In genomic region chr2:72285256-72285887, GRCm38 (mm10) we compare ENCODE assay signal across 8 mouse cellular contexts. TPM values are rescaled to one million over a fixed set of nuclear protein-coding genes. Genes with fewer than 3 reads are reported as not detected.
DNase-seq lines count a peak whose midpoint lies in the region; ATAC-seq lines count a peak whose summit lies in the region.

Gene Map3k20 (plus strand): TSS chr2:72285637.

- H3K9ac ChIP-seq in intestine, embryonic 14.5 days (ENCODE audit: low read length): peak within 1 kb of the TSS; percentile 90

- intact Hi-C loops in gastrocnemius, postnatal 36 days (cut with DNase I): loop anchor here (10.0 kb wide), 1 partner anchor 51 kb away; no protein-coding TSS in a partner anchor
- intact Hi-C loops in left cerebral cortex, postnatal 4 days (cut with DNase I): no loop called here

- H3K27me3 ChIP-seq in intestine, embryonic 14.5 days (replicated peaks; ENCODE audit: control insufficient read depth, insufficient read depth, low read length): no peaks in the 10 kb centered on the region
- H3K27me3 ChIP-seq in midbrain, embryonic 10.5 days (ENCODE audit: low read depth, poor library complexity, severe bottlenecking): peaks cover 18% of the 10 kb centered on the region

- H3K36me3 ChIP-seq in intestine, embryonic 14.5 days (ENCODE audit: control insufficient read depth, insufficient read depth, low read length): no peaks in the 10 kb centered on the region
- no peaks in the 10 kb centered on the region for H3K36me3 ChIP-seq in midbrain, embryonic 10.5 days

- no peaks in the 10 kb centered on the region for H3K9me3 ChIP-seq in intestine, embryonic 14.5 days (ENCODE audit: control insufficient read depth, low read length)
- H3K9me3 ChIP-seq in midbrain, embryonic 10.5 days (replicated peaks): no peaks in the 10 kb centered on the region

- peak within 1 kb of the TSS; percentile 73 for H3K4me3 ChIP-seq in intestine, embryonic 14.5 days (ENCODE audit: low read depth, low read length)
- H3K4me3 ChIP-seq in midbrain, embryonic 10.5 days: peak within 1 kb of the TSS; percentile 78

- H3K4me1 ChIP-seq in intestine, embryonic 14.5 days (replicated peaks; ENCODE audit: control insufficient read depth, insufficient read depth, low read length): peaks cover 13% of the 10 kb centered on the region
- H3K4me1 ChIP-seq in midbrain, embryonic 10.5 days: peaks cover 10% of the 10 kb centered on the region

- no peak for DNase-seq in cerebellum, adult 8-10 months
- DNase-seq in embryo, embryonic 10 days (ENCODE audit: low spot score): peak; percentile 85
- peak; percentile 60 to 64 for DNase-seq in gastrocnemius, postnatal 36 days
- peak; percentile 85 for DNase-seq in intestine, embryonic 14.5 days (ENCODE audit: low spot score)
- peak; percentile 73 for DNase-seq in left cerebral cortex, postnatal 4 days
- DNase-seq in midbrain, embryonic 10.5 days (ENCODE audit: low spot score): peak; percentile 80
- peak; percentile 36 to 68 for DNase-seq in spleen, adult 18-20 months

- peak within 1 kb of the TSS; percentile 60 for H3K27ac ChIP-seq in intestine, embryonic 14.5 days (ENCODE audit: low read depth)
- peak within 1 kb of the TSS; percentile 90 for H3K27ac ChIP-seq in midbrain, embryonic 10.5 days (replicated peaks)

- peak within 1 kb of the TSS; percentile 68 for H3K4me2 ChIP-seq in intestine, embryonic 14.5 days (ENCODE audit: low read length)

- peak; percentile 63; the same call in 1 of the 2 replicates for ATAC-seq in cerebellum, adult (ENCODE audit: insufficient number of reproducible peaks, low FRiP score, low TSS enrichment)
- ATAC-seq in intestine, embryonic 14.5 days (replicated peaks; ENCODE audit: low FRiP score, low TSS enrichment, low read depth): peak; percentile 90

- WGBS in intestine, embryonic 14.5 days: 2% methylated on average over 50 of the region's 50 CpGs
- 1% methylated on average over 48 of the region's 50 CpGs for WGBS in midbrain, embryonic 10.5 days

RNA-seq across cellular contexts. Expression of gene Map3k20, which starts in this region (rescaled TPM):
- total RNA-seq in gastrocnemius, postnatal 36 days (2021): 100 to 1,000 TPM; 297 to 321 TPM
- polyA plus RNA-seq in intestine, embryonic 14.5 days (2014; fragmentation: Nextera tagmentation; extraction: Ambion mirVana): 22.3 and 23.8 TPM in 2 replicates
- total RNA-seq in left cerebral cortex, postnatal 4 days (2021): 10 to 100 TPM; 10.8 to 11.7 TPM
- 7.4 and 8.2 TPM in 2 replicates for polyA plus RNA-seq in midbrain, embryonic 10.5 days (2016; fragmentation: Nextera tagmentation; extraction: Ambion mirVana)

Comparison
In these comparisons a context has a peak if more than half of its experiments do, and no peak if none do; other contexts are left out.
1. RNA of gene Map3k20 (total RNA-seq): 297 to 321 TPM in gastrocnemius, postnatal 36 days; 10.8 to 11.7 TPM in left cerebral cortex, postnatal 4 days; every median in the first group is over 10 times any median in the second.